Mouse (Mus musculus): Measurements from ENCODE around the gene 4932438A13Rik. TPM values are rescaled to one million over a fixed set of nuclear protein-coding genes. Genes with fewer than 3 reads are reported as not detected.

Gene 4932438A13Rik
- polyA plus RNA-seq (2017; shearing (Covaris generic)): 346 TPM

GRCm38 (mm10) chr3:36862721-36863275, at the start of gene 4932438A13Rik:
4932438A13Rik (plus strand) TSS chr3:36863104.

GRCm38 (mm10) chr3:37063406-37063805, 200.5 kb downstream of the 4932438A13Rik start, which contains the start of gene Adad1:
Adad1 (plus strand) TSS chr3:37063527.

Other genes with a start within 250 kb of the 4932438A13Rik start
- 1.2 TPM for gene Bbs7, start 249.6 kb upstream of the 4932438A13Rik start, polyA plus RNA-seq (2017; shearing (Covaris generic))
- not detected for gene Trpc3, start 172.9 kb upstream of the 4932438A13Rik start, polyA plus RNA-seq (2017; shearing (Covaris generic))
- not detected for gene Adad1, start 200.4 kb downstream of the 4932438A13Rik start, polyA plus RNA-seq (2017; shearing (Covaris generic))

Measured in CD4-positive, CD25-positive, alpha-beta regulatory T cell, adult 9 weeks (primary cell).